Mouse (Mus musculus) neural tube, embryonic 13.5 days (tissue): Measurements from ENCODE around the gene Gas7. TPM values are rescaled to one million over a fixed set of nuclear protein-coding genes. Genes with fewer than 3 reads are reported as not detected.

Experiments used
- ATAC-seq: fragments of 200-750 bp; cut with Nextera tagmentation; 2 replicates; pipeline ENCODE4 v1.8.0; 2017; ENCODE audit warnings: low read depth, mild to moderate bottlenecking, moderate TSS enrichment, moderate library complexity
- H3K27ac ChIP-seq: fragments of 300-500 bp; sonication (generic); replicated peaks from 2 replicates; pipeline ENCODE4 v1.5.1; 2015; ENCODE audit warnings: moderate library complexity, mild to moderate bottlenecking, inconsistent platforms
- H3K27me3 ChIP-seq: fragments of 300-500 bp; sonication (generic); 2 replicates; pipeline ENCODE4 v1.6.1; 2015; ENCODE audit warnings: mild to moderate bottlenecking, inconsistent platforms
- H3K36me3 ChIP-seq: fragments of 300-500 bp; sonication (generic); 2 replicates; pipeline ENCODE4 v1.6.1; 2015; ENCODE audit warnings: mild to moderate bottlenecking, inconsistent platforms
- H3K4me1 ChIP-seq: fragments of 300-500 bp; sonication (generic); replicated peaks from 2 replicates; pipeline ENCODE4 v1.6.1; 2015; ENCODE audit warnings: inconsistent platforms
- H3K4me2 ChIP-seq: fragments of 300-500 bp; sonication (generic); 2 replicates; pipeline ENCODE4 v1.6.1; 2015; ENCODE audit warnings: inconsistent platforms, mild to moderate bottlenecking, moderate library complexity
- H3K4me3 ChIP-seq: fragments of 300-500 bp; sonication (generic); 2 replicates; pipeline ENCODE4 v1.5.1; 2015; ENCODE audit warnings: mild to moderate bottlenecking, inconsistent platforms
- H3K9ac ChIP-seq: fragments of 300-500 bp; sonication (generic); 2 replicates; pipeline ENCODE4 v1.6.1; 2015; ENCODE audit warnings: moderate library complexity, mild to moderate bottlenecking, inconsistent platforms
- H3K9me3 ChIP-seq: fragments of 300-500 bp; sonication (generic); 2 replicates; pipeline ENCODE4 v1.6.1; 2016; ENCODE audit warnings: inconsistent platforms
- WGBS: fragments of 180-500 bp; shearing (Covaris S2); methylation state at CpG from one replicate; pipeline ENCODE4 v1.1.7; 2015; 5-methylcytosine and 5-hydroxymethylcytosine counted together
- polyA plus RNA-seq: library from polyadenylated mRNA; unstranded; fragments of >200 nt; fragmentation: Nextera tagmentation; extraction: Ambion mirVana; gene quantifications from 2 replicates; pipeline ENCODE4 v1.2.1, GENCODE M21; 2015

Gas7 gene
- 11.0 and 12.8 TPM in 2 replicates for polyA plus RNA-seq

DNA sequence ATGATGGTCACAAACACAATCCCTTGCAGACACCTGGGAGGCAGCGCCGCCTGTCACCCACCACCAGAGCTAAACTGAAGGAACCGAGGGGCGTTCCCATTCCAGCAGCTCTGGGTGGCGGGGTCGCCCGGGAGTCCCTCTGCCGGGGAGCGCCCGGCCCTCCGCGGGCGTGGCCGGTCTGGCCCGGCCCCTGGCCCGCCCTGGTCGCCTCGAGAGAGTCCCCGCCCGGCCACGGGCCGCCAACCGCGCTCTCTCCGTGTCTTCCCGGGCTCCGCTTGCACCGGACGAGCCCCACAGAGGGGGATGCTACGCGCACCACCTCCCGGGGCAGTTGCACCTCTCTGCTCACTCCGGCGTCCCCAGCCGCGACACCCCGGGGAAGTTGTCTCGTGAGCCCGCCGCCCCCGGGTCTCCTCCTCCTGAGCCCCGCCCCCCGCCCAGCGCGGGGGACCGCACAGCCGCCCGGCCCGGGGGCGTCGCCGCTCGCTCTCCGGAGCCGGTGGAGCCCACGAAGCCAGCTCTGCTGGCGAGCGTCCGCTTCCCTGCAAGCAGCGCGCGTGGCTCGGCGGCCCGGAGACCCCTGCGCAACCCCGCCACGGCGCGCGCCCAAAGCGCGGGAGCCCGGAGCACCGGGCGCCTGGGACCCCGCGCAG, at the start of gene Gas7:
Gas7 (plus strand) TSS at position 564 of the 653 bp plus-strand sequence.
- Histone ChIP-seq H3K4me3 (peak within 1 kb of the TSS; percentile 72), H3K9me3 (no peaks in the 10 kb centered on the region), H3K4me1 (peaks cover 19% of the 10 kb centered on the region), H3K4me2 (peak within 1 kb of the TSS; percentile 95), H3K27me3 (peaks cover 32% of the 10 kb centered on the region), H3K27ac (peak within 1 kb of the TSS; percentile 18; the same call in 1 of the 2 replicates), H3K36me3 (no peaks in the 10 kb centered on the region), H3K9ac (peak within 1 kb of the TSS; percentile 85)
- ATAC-seq: peak; percentile 84
- WGBS: under 1% methylated on average over 62 of the region's 78 CpGs

DNA sequence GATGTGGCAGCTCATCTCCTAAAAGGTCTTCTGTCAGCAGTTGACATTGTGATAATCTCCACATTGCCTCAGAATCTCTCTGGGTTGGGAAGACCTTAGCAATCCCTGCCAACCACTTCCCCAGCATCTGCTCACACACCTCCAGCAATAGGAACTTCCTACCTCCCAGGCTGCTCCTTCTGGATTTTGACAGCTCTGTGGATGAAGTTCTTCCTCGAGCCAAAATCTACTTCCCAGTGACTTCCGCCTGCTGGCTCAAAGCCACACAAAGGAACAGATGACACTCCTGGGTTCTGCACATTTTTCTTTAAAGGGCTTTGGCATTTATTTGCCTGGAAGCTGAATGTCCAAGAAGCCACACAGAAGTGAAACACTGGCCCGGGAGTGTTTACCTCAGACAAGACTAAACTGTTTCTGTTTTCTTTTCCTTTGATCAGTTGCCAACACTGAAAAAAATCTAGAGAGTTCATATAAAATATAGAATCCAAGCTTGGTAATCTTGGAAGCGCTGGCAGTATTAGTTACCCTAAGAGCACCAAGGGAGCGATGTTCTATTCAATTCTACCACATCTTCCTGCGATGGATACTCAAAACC, 40.8 kb upstream of the Gas7 start:
- Histone ChIP-seq H3K9me3 (no peaks in the 10 kb centered on the region), H3K9ac (no peak overlapping the region), H3K27ac (no peak overlapping the region), H3K36me3 (no peaks in the 10 kb centered on the region), H3K4me2 (no peak overlapping the region), H3K4me1 (no peaks in the 10 kb centered on the region), H3K27me3 (no peaks in the 10 kb centered on the region), H3K4me3 (no peak overlapping the region)
- 82% methylated on average over 6 of the region's 6 CpGs for WGBS
- ATAC-seq: no peak

DNA sequence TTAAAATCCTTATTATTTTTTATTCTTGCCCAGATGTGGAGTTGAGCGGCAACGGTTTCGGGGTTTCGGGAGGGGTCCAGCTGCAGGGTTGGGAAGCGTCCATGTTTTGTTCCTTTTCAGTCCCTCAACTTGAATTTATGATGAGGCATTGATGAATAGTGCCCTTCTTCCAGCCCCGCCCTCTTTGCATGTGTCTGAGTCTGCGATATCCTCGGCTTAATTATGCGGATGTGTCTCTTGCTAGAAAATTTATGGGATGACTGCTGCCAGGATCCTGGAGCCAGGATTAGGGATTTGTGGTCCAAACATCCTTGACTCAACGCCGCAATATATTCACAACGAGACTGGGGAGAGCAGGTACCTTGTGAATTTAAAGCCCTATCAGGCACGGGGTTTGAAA, 31.7 kb upstream of the Gas7 start:
- Histone ChIP-seq H3K27me3 (no peaks in the 10 kb centered on the region), H3K4me3 (no peak overlapping the region), H3K4me2 (no peak overlapping the region), H3K9me3 (no peaks in the 10 kb centered on the region), H3K4me1 (no peaks in the 10 kb centered on the region), H3K9ac (no peak overlapping the region), H3K27ac (peak overlapping the region; percentile 4; the same call in 1 of the 2 replicates), H3K36me3 (no peaks in the 10 kb centered on the region)
- WGBS: 55% methylated on average over 13 of the region's 13 CpGs
- ATAC-seq: peak; percentile 65; the same call in 1 of the 2 replicates

DNA sequence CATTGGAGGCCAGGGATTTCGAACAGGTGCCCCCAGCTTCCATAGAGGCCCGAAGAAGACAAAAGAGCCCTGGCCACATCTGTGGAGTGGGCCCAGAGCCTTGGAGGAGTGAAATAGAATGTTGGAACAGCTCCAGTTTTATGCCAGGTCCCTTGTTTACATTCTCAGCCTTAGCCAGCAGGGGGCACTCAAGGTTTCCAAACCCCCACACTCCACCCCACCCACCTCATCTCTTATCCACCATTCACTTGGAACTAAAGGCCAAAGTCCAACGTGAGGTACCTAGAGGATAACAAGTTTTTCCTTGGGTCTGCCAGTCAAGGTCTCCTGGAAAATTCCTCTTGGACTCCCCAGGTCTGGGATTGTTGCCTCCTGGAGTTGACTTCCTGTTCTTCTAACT, 27.0 kb upstream of the Gas7 start:
- Histone ChIP-seq H3K4me3 (no peak overlapping the region), H3K36me3 (no peaks in the 10 kb centered on the region), H3K4me2 (no peak overlapping the region), H3K9me3 (no peaks in the 10 kb centered on the region), H3K4me1 (peaks cover 8% of the 10 kb centered on the region), H3K9ac (no peak overlapping the region), H3K27ac (no peak overlapping the region), H3K27me3 (no peaks in the 10 kb centered on the region)
- no peak for ATAC-seq
- 40% methylated on average over 3 of the region's 3 CpGs for WGBS

DNA sequence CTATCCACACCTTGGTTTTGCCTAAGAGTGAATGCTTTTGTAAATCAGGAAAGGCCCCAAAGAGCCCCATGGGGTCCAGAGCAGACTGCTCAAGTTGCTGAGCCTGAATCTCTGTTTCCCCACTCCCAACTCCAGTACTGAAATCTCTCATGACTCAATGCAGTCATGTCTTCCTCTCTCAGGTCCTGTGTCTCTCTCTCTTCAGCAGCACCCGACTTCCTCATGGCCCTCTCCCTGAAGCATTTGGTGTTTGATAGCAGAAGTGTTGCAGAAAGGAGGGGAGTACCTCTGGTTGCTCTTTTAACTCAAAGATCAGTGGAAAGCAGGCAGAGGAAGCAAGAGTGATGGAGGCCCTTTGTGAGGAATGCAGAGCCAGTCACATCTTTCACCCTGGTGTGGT, 25.4 kb upstream of the Gas7 start:
- H3K4me3 ChIP-seq: no peak overlapping the region
- no peak overlapping the region for H3K4me2 ChIP-seq
- ATAC-seq: no peak
- no peaks in the 10 kb centered on the region for H3K36me3 ChIP-seq
- no peak overlapping the region for H3K9ac ChIP-seq
- WGBS: 78% methylated on average over 1 of the region's 1 CpGs
- no peaks in the 10 kb centered on the region for H3K27me3 ChIP-seq
- peaks cover 8% of the 10 kb centered on the region for H3K4me1 ChIP-seq
- no peak overlapping the region for H3K27ac ChIP-seq
- no peaks in the 10 kb centered on the region for H3K9me3 ChIP-seq

DNA sequence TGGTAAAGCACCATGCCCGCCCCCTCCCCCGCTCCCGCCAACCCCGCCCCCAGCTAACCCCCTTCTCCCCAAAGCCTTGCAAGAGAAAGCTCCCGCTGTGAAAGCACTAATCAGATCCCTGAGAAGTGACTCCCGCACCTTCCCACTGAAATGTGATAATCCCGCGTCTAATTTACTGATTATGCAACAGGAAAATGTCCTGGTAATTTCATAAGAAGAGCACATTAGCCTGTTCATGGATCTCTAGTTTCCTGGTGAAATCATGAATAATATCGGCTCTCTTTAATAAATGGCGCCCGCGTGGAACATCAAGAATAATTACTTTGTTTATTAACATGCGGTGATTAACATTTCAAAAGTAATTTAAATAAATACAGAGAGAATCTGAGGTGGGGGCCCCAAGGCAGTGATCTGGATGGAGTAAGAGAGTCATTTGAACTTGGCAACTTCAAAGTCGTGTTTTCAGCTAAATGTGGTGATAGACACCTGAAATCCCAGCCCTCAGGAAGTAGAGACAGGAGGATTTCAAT, 24.1 kb upstream of the Gas7 start:
- Histone ChIP-seq H3K4me2 (0 out of 2 replicates have a peak overlapping the region, but pooled peaks have one; percentile 16), H3K4me1 (peaks cover 8% of the 10 kb centered on the region), H3K27ac (no peak overlapping the region), H3K9me3 (no peaks in the 10 kb centered on the region), H3K27me3 (no peaks in the 10 kb centered on the region), H3K36me3 (no peaks in the 10 kb centered on the region), H3K9ac (no peak overlapping the region), H3K4me3 (no peak overlapping the region)
- WGBS: 26% methylated on average over 14 of the region's 14 CpGs
- ATAC-seq: peak; percentile 43; the same call in 1 of the 2 replicates

DNA sequence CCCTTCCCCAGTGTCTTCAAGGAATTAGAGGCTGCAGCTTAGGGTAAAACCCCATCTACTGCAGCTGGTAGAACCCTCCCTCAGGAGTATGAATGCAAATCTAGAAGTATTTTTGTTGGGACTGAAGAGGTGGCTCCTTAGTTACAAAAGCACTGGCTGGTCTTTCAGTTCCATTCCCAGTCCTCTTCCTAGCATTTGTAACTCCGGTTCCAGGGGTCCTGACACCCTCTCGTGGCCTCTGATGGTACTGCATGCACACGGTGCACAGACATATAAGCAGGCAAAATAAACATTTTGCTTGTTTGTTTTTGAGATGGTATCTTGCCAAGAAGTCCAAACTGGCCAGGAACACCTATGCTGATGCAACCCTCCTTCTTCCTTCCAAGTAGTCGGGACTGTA, 23.4 kb upstream of the Gas7 start:
- Histone ChIP-seq H3K4me3 (no peak overlapping the region), H3K9me3 (no peaks in the 10 kb centered on the region), H3K27ac (no peak overlapping the region), H3K27me3 (no peaks in the 10 kb centered on the region), H3K4me1 (peaks cover 8% of the 10 kb centered on the region), H3K36me3 (no peaks in the 10 kb centered on the region), H3K4me2 (no peak overlapping the region), H3K9ac (no peak overlapping the region)
- WGBS: 72% methylated on average over 4 of the region's 4 CpGs
- no peak for ATAC-seq

DNA sequence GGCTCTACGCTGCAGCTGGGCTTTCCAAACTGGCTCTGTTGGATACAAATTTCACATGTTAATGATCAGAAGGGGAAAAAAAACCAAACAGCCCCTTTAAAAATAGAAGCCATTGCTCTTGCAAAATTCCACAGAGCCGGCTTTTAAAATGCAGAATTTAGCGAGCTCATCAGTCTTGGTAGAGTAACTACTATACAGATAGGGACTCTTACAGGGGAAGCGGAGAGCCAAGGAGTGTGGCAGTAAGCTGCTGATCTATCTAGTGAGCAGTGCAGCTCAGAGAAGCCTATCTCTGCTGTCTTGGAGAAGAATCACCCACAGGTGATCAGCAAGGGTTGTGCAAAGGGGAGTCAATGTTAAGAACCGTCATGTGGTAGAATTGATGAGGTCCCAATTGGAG, 21.5 kb upstream of the Gas7 start:
- no peak overlapping the region for H3K4me3 ChIP-seq
- no peaks in the 10 kb centered on the region for H3K36me3 ChIP-seq
- WGBS: 83% methylated on average over 5 of the region's 5 CpGs
- H3K9ac ChIP-seq: no peak overlapping the region
- no peak overlapping the region for H3K27ac ChIP-seq
- no peaks in the 10 kb centered on the region for H3K27me3 ChIP-seq
- ATAC-seq: no peak
- H3K9me3 ChIP-seq: no peaks in the 10 kb centered on the region
- H3K4me1 ChIP-seq: peaks cover 8% of the 10 kb centered on the region
- H3K4me2 ChIP-seq: no peak overlapping the region

DNA sequence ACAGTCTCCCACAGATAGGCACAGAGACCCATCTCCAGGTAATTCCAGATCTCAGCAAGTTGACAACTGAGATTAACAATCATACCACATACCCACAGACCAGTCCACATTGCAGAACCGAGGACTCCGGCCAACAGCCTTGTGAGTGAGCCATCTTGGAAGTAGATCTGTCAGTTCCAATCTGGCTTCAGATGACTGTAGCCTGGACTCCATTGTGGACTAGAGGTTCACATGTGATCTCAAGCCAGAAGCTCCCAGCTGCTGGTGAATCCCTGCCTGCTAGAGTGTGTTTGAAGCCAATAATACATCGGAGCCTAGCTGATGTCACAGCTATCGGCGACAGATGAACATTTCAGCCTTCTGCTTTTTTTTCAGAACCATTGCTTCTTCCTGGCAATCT, 16.5 kb upstream of the Gas7 start:
- no peak overlapping the region for H3K9ac ChIP-seq
- H3K4me1 ChIP-seq: no peaks in the 10 kb centered on the region
- WGBS: 95% methylated on average over 5 of the region's 5 CpGs
- ATAC-seq: no peak
- H3K9me3 ChIP-seq: no peaks in the 10 kb centered on the region
- no peak overlapping the region for H3K4me3 ChIP-seq
- no peaks in the 10 kb centered on the region for H3K36me3 ChIP-seq
- no peak overlapping the region for H3K27ac ChIP-seq
- H3K4me2 ChIP-seq: no peak overlapping the region
- no peaks in the 10 kb centered on the region for H3K27me3 ChIP-seq

DNA sequence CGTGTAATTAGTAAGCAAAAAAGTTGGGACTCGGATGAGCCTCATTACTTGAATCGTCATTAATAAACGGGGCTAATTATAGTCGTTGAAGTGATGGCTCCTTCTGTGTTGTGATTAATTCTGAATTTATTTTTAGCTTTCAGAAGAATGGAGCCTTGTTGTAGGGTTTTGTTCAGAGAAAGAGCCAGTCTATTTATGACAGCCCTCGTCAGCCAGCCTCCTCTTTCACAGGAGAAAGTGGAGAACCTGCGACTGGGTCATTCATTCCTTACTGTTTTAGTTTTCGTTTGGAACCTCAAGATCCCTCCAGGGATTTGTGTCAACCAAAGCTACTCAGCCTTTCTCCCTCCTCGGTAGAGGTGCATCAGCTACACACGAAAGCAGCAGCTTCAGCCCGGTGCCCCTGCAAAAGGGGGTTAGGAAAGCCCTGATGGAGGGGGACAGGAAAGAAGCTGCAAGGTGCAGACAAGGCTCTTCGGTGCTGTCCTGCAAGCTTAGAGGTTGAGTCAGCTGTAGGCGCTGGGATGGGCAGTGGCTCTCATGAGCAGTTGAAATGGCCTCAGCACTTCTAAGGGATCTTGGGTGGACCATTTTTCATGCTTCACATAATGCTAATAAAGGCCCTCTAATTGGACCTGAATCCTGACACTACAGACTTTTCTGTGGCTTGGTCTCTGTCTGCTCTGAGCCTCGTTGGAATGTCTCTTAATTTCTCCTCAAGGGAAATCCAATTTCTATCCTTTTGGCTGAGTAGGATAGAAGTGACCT, 10.0 kb upstream of the Gas7 start:
- Histone ChIP-seq H3K27me3 (no peaks in the 10 kb centered on the region), H3K9ac (no peak overlapping the region), H3K4me1 (no peaks in the 10 kb centered on the region), H3K9me3 (no peaks in the 10 kb centered on the region), H3K36me3 (no peaks in the 10 kb centered on the region), H3K4me3 (no peak overlapping the region), H3K4me2 (no peak overlapping the region), H3K27ac (no peak overlapping the region)
- no peak for ATAC-seq
- 66% methylated on average over 14 of the region's 14 CpGs for WGBS

DNA sequence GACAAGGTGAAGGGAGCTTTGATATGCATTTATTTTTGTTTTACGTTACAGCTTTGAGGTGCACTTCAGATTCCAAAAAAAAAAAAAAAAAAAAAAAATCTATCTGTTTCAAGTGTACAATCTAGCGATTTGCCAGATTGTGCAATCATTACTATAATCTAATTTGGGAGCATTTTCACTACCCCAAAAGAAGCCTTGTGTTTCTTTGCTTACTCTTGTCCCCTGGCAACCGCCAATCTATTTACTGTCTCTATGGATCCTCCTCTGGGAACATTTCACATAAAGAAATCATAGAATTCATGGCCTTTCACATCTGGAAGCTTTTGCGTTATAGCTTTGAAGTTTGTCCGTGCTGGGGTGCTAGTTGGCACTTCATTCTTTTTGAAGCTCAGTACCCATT, 3.7 kb upstream of the Gas7 start:
- peaks cover 16% of the 10 kb centered on the region for H3K4me1 ChIP-seq
- no peak for ATAC-seq
- H3K9ac ChIP-seq: no peak overlapping the region
- 83% methylated on average over 5 of the region's 5 CpGs for WGBS
- no peak overlapping the region for H3K4me3 ChIP-seq
- peaks cover 18% of the 10 kb centered on the region for H3K27me3 ChIP-seq
- no peaks in the 10 kb centered on the region for H3K9me3 ChIP-seq
- H3K36me3 ChIP-seq: no peaks in the 10 kb centered on the region
- no peak overlapping the region for H3K27ac ChIP-seq
- no peak overlapping the region for H3K4me2 ChIP-seq

DNA sequence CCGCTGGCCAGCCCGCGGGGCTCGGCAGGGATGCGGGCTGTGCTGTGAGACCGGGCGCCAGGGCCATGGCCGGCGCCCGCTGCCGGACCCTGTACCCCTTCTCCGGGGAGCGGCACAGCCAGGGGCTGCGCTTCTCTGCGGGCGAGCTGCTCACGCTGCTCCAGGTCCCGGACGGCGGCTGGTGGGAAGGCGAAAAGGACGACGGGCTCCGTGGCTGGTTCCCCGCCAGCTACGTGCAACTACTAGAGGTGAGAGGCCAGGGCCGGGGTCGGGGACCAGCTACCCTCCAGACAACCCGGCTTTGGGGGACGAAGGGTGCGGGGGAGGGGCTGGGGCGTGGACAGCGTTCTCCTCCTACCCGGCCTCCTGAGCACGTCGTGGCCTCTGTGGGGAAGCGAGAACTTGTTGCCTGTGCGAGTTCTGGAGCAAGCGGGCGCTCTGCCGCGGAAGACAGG, 317 bp downstream of the Gas7 start:
- ATAC-seq: peak; percentile 66

More for the DNA sequence above, 317 bp downstream of the Gas7 start:
- Histone ChIP-seq H3K27ac (no peak overlapping the region; the same call in 1 of the 2 replicates), H3K36me3 (no peaks in the 10 kb centered on the region), H3K9me3 (no peaks in the 10 kb centered on the region), H3K4me3 (peak overlapping the region; percentile 72), H3K9ac (peak overlapping the region; percentile 85), H3K27me3 (peaks cover 32% of the 10 kb centered on the region), H3K4me1 (peaks cover 19% of the 10 kb centered on the region), H3K4me2 (peak overlapping the region; percentile 95)
- WGBS: under 1% methylated on average over 42 of the region's 42 CpGs
